Mouse (Mus musculus) liver, adult 2 months (tissue): ENCODE data around the gene Ythdf2.

Experiments used
- CTCF ChIP-seq: fragments of 200-500 bp; IDR thresholded peaks from 2 replicates; pipeline ENCODE4 v1.5.1; 2011; ENCODE audit warnings: low read depth, low read length, control low read depth
- POLR2A ChIP-seq: fragments of 200-500 bp; IDR thresholded peaks from 2 replicates; pipeline ENCODE4 v1.6.1; 2011; ENCODE audit warnings: low read length, control low read depth; ENCODE audit not compliant: insufficient read depth; ENCODE audit errors: extremely low read depth

DNA sequence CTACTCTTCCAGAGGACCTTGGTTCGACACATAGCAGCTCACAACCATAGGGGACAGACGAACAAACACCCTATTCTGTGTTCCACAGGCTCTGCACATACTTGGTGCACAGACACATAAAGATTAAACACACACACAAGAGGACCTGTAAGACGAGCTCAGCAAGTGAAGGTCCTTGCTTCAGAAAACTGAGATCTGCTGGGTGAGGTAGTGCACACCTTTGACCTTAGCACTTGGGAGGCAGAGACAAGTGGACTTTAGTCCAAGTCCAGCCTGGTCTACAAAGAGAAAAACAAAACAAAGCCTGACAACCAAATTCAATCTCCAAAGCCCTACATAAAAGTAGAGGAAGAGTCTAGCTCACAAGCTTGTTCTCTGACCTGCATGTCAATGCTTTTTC is 17.1 kb downstream of the Ythdf2 start:
- TF ChIP-seq POLR2A (no peak), CTCF (no peak)
